Mouse (Mus musculus): ENCODE data around the gene Htra2.

The Htra2 gene

DNA sequence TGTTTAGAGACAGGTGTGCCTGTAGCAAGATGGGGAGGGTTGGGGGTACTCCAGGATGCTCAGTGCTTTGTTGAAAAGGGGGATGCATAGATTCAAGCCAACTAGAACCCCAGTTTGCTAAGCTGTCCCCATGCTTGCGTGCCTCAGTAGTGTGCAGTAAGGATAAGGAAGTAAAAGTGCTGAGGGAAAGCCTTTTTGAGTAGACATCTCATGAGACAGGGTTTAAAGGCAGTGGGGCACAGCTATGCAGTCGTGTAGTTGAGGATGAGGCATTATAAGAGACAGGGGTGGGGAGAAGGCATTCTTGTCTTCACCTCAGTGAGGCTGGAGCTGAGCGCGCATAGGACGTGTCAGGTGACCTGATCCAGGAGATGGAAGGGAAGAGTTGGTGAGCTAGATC, 14.5 kb downstream of the Htra2 start:
- in situ Hi-C loops (cut with MboI; ENCODE audit: low pct_unique_long_range_greater_than_20kb in 1 of 2, low sequenced_read_pairs in 2 of 2, unreplicated experiment in 1 of 2) = no loop called here

GRCm38 (mm10) chr6:83038496-83039012, 16.5 kb downstream of the Htra2 start:
- in situ Hi-C loops (cut with MboI; ENCODE audit: low pct_unique_long_range_greater_than_20kb in 1 of 2, low sequenced_read_pairs in 2 of 2, unreplicated experiment in 1 of 2) = no loop called here

DNA sequence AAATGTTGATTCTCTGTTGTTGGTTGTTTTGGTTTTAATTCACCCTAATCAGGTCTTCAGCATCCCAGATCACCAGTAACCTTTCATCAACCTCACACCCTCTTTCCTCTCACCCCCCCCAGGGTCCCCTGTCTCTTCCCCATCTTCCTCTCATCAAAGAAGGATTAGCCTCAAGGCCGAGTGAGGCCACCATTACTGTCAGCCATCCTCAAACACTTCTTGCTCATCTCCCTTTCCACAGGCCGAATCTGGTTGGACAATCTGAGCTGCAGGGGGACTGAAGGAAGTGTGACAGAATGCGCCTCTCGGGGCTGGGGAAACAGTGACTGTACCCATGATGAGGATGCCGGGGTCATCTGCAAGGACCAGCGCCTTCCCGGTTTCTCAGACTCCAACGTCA, 17.9 kb downstream of the Htra2 start:
- in situ Hi-C loops (cut with MboI; ENCODE audit: low pct_unique_long_range_greater_than_20kb in 1 of 2, low sequenced_read_pairs in 2 of 2, unreplicated experiment in 1 of 2) = no loop called here

- in situ Hi-C loops (cut with MboI; ENCODE audit: low pct_unique_long_range_greater_than_20kb in 1 of 2, low sequenced_read_pairs in 2 of 2, unreplicated experiment in 1 of 2) = no loop called here
These were observed 20.5 kb downstream of the Htra2 start for GRCm38 (mm10) chr6:83034463-83035055.

GRCm38 (mm10) chr6:83033249-83034185, 21.6 kb downstream of the Htra2 start, which contains the start of the genes Dok1 and Loxl3:
Gene Dok1, minus strand, starts transcription at chr6:83033471.
Gene Loxl3, plus strand, starts transcription at chr6:83034173.
- in situ Hi-C loops (cut with MboI; ENCODE audit: low pct_unique_long_range_greater_than_20kb in 1 of 2, low sequenced_read_pairs in 2 of 2, unreplicated experiment in 1 of 2) = no loop called here

- in situ Hi-C loops (cut with MboI; ENCODE audit: low pct_unique_long_range_greater_than_20kb in 1 of 2, low sequenced_read_pairs in 2 of 2, unreplicated experiment in 1 of 2) = no loop called here
These were observed 22.3 kb downstream of the Htra2 start for GRCm38 (mm10) chr6:83032769-83033191.

GRCm38 (mm10) chr6:83031921-83032590, 23.0 kb downstream of the Htra2 start:
- in situ Hi-C loops (cut with MboI; ENCODE audit: low pct_unique_long_range_greater_than_20kb in 1 of 2, low sequenced_read_pairs in 2 of 2, unreplicated experiment in 1 of 2) = no loop called here

- in situ Hi-C loops (cut with MboI; ENCODE audit: low pct_unique_long_range_greater_than_20kb in 1 of 2, low sequenced_read_pairs in 2 of 2, unreplicated experiment in 1 of 2) = no loop called here
These were observed 24.0 kb downstream of the Htra2 start for GRCm38 (mm10) chr6:83031111-83031510.

- in situ Hi-C loops (cut with MboI; ENCODE audit: low pct_unique_long_range_greater_than_20kb in 1 of 2, low sequenced_read_pairs in 2 of 2, unreplicated experiment in 1 of 2) = no loop called here
These were observed 25.3 kb downstream of the Htra2 start for GRCm38 (mm10) chr6:83029777-83030176.

DNA sequence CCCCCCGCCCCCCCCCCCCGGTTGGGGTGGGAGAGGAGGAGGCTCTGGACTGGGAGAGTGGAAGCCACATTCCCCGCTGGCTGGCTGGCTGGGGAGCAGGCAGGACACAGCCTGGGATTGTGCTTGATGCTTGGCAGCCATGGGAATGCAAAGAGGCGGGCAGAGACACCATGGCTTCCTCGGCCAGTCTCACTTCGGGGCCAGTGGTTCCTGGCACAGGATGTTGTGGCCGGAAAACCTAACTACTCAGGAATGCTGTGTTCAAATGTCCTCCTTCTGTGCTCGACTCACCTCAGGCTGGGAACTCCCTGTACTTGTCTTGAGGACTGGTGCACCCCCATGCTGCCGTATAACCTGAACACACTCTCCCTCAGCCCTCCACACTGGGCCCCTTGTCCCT, 27.4 kb downstream of the Htra2 start:
- in situ Hi-C loops (cut with MboI; ENCODE audit: low pct_unique_long_range_greater_than_20kb in 1 of 2, low sequenced_read_pairs in 2 of 2, unreplicated experiment in 1 of 2) = no loop called here

DNA sequence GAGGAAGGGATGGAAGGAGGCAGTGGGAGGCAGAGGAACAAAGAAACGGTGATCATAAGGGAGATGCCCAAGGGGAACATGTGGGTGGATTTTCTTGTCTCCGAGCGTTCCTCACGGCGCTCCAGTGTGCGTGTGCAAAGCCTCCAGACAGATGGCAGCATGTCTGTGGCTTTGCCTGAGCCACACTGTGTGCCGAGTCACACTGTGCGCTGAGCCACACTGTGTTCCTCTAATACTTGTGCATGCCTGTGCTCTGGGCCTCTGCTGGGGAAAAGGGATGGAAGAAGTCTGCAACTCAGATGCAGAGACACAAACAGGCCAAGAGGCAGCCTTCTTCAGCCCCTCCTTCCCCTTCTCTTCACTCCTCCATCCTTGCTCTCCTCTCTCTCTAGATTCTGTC, 27.8 kb downstream of the Htra2 start:
- in situ Hi-C loops (cut with MboI; ENCODE audit: low pct_unique_long_range_greater_than_20kb in 1 of 2, low sequenced_read_pairs in 2 of 2, unreplicated experiment in 1 of 2) = no loop called here

DNA sequence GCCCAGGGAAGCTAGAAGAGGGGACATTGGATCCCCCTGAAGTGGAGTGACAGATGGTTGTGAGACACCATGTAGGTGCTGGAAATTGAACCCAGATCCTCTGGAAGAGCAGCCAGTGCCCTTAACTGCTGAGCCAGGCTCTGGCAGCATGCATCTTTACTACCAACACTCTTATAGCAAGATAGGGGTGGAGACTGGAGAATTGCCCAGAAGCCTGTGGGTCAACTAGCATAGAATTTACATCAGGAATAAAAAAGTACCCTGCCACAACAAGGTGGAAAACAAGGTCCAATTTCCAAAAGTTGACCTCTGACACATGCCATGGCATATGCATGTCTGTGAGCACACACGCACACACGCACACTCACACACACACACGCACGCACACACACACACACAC, 29.9 kb downstream of the Htra2 start:
- in situ Hi-C loops (cut with MboI; ENCODE audit: low pct_unique_long_range_greater_than_20kb in 1 of 2, low sequenced_read_pairs in 2 of 2, unreplicated experiment in 1 of 2) = no loop called here

GRCm38 (mm10) chr6:83024421-83024820, 30.7 kb downstream of the Htra2 start:
- in situ Hi-C loops (cut with MboI; ENCODE audit: low pct_unique_long_range_greater_than_20kb in 1 of 2, low sequenced_read_pairs in 2 of 2, unreplicated experiment in 1 of 2) = no loop called here

DNA sequence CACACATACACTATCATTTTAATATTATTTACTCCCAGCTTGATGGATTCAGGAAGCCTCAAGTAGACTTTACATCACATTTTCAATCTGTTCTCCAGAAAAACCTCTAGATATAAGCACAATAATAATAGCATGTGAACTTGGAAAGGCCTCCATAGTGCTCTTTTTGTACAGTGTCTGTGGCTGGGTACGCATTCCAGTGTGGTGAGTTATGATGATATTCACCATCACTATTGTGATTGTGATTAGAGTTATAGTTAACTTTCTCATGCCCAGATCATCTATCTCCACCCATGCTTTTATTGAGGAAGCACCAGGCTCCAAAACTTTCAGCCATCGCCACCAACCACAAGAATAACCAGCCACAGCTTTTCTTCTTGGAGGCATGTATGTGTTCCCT, 31.3 kb downstream of the Htra2 start:
- in situ Hi-C loops (cut with MboI; ENCODE audit: low pct_unique_long_range_greater_than_20kb in 1 of 2, low sequenced_read_pairs in 2 of 2, unreplicated experiment in 1 of 2) = no loop called here

DNA sequence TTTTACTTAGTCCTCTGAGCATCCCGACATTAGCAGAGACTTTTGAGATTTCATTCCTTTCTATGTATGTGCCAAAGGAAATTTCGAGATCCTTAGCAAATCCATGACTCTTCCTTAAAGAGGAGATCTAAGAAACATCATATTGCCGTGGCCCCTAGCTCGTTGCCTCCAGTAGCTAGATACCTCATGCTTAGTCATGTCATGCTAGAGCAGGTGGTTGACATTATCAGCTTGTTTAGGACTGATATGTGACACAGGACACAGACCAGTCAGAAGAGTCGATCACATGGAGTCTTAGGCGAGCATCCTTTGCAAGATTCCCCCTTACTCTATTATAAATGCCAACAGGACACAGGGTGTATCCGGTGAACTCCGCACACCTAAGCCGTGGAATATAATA, 32.1 kb downstream of the Htra2 start:
- in situ Hi-C loops (cut with MboI; ENCODE audit: low pct_unique_long_range_greater_than_20kb in 1 of 2, low sequenced_read_pairs in 2 of 2, unreplicated experiment in 1 of 2) = no loop called here

DNA sequence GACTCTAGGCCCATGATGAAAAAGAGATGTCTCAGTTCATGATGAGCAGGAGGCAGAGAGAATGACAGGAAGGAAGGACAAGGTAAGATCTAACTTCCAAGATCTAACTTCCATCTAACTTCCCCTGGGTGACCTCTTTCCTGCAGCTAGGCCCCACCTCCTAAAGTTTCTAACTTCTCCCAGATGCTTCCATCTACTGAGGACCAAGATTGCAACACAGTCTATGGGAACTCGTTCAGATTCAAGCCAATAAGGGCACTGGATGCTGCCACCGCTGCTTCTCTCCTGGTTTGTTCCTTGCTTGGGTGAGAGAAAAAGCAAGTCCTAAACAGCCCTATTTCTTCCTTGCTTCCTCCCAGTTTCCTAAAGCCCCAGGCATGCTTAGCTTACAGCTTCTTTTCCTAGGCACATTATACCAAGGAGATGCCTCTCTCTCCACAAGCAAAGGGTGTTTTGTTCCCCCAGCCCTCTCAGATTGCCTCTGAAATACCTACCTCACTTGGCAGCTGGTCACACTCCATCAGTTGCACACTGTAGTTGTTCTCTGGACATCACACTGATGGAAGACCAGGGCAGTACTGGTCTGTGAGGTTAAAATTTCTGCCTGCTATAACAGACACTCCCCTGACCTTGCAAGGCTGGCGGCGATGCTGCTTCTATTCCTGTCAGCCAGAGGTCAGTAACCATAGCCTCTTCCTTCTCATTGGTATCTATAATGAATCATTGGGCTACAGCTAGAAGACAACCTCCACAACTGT, 34.1 kb downstream of the Htra2 start:
- in situ Hi-C loops (cut with MboI; ENCODE audit: low pct_unique_long_range_greater_than_20kb in 1 of 2, low sequenced_read_pairs in 2 of 2, unreplicated experiment in 1 of 2) = no loop called here

- in situ Hi-C loops (cut with MboI; ENCODE audit: low pct_unique_long_range_greater_than_20kb in 1 of 2, low sequenced_read_pairs in 2 of 2, unreplicated experiment in 1 of 2) = no loop called here
These were observed 35.0 kb downstream of the Htra2 start for GRCm38 (mm10) chr6:83020121-83020520.

- in situ Hi-C loops (cut with MboI; ENCODE audit: low pct_unique_long_range_greater_than_20kb in 1 of 2, low sequenced_read_pairs in 2 of 2, unreplicated experiment in 1 of 2) = no loop called here
These were observed 36.0 kb downstream of the Htra2 start for GRCm38 (mm10) chr6:83019044-83019443.
